8 mouse cellular contexts compared by ENCODE assay signal in genomic region chr4:116556561-116557305, GRCm38 (mm10). TPM values are rescaled to one million over a fixed set of nuclear protein-coding genes. Genes with fewer than 3 reads are reported as not detected.
DNase-seq lines count a peak whose midpoint lies in the region; ATAC-seq and TF ChIP-seq lines count a peak whose summit lies in the region.

No protein-coding gene starts in this region.

- no peak for TF ChIP-seq CTCF in bone marrow, adult 2 months (IDR thresholded peaks at IDR 0.05; ENCODE audit: control insufficient read depth, insufficient read depth, low read length)

- peak; percentile 95 for DNase-seq in 416B (ENCODE audit: low read depth)
- DNase-seq in heart, adult 9 months (ENCODE audit: low spot score in 2 of 2), result peak; percentile 93 to 94
- DNase-seq in monocyte, adult 2 months (ENCODE audit: low read depth in 1 of 2, low spot score in 2 of 2), result peak; percentile 85 to 92
- DNase-seq in spleen, postnatal 36 days (ENCODE audit: low spot score in 2 of 2), result peak; percentile 93 to 96

- H3K9ac ChIP-seq in embryonic facial prominence, embryonic 15.5 days, result peak overlapping the region; percentile 69
- peak overlapping the region; percentile 90 for H3K9ac ChIP-seq in kidney, embryonic 14.5 days (ENCODE audit: low read depth, low read length)
- peak overlapping the region; percentile 68 for H3K9ac ChIP-seq in limb, embryonic 15.5 days

- peak overlapping the region; percentile 100 for H3K4me3 ChIP-seq in bone marrow, adult 2 months (replicated peaks; ENCODE audit: control insufficient read depth, low read depth, low read length)
- H3K4me3 ChIP-seq in embryonic facial prominence, embryonic 15.5 days (replicated peaks), result peak overlapping the region; percentile 76
- H3K4me3 ChIP-seq in kidney, embryonic 14.5 days (ENCODE audit: low read length), result peak overlapping the region; percentile 90
- peak overlapping the region; percentile 76 for H3K4me3 ChIP-seq in limb, embryonic 15.5 days

- WGBS in bone marrow, adult 2 months, result 0% methylated on average over 28 of the region's 28 CpGs
- WGBS in embryonic facial prominence, embryonic 15.5 days, result under 1% methylated on average over 28 of the region's 28 CpGs
- under 1% methylated on average over 28 of the region's 28 CpGs for WGBS in kidney, embryonic 14.5 days
- WGBS in limb, embryonic 15.5 days, result under 1% methylated on average over 28 of the region's 28 CpGs

- ATAC-seq in embryonic facial prominence, embryonic 15.5 days (ENCODE audit: insufficient number of reproducible peaks, low FRiP score, low TSS enrichment, low read depth), result peak; percentile 93
- ATAC-seq in kidney, embryonic 14.5 days (ENCODE audit: low FRiP score, low TSS enrichment), result peak; percentile 95
- peak; percentile 93 for ATAC-seq in limb, embryonic 15.5 days (ENCODE audit: insufficient number of reproducible peaks, low FRiP score, low TSS enrichment, low read depth)

- peak overlapping the region; percentile 89 for H3K4me2 ChIP-seq in embryonic facial prominence, embryonic 15.5 days (replicated peaks)
- H3K4me2 ChIP-seq in kidney, embryonic 14.5 days (replicated peaks; ENCODE audit: low read depth, low read length), result peak overlapping the region; percentile 82
- H3K4me2 ChIP-seq in limb, embryonic 15.5 days, result peak overlapping the region; percentile 74

- no peaks in the 10 kb centered on the region for H3K27me3 ChIP-seq in embryonic facial prominence, embryonic 15.5 days
- H3K27me3 ChIP-seq in kidney, embryonic 14.5 days (ENCODE audit: control insufficient read depth, insufficient read depth, low read length), result no peaks in the 10 kb centered on the region
- no peaks in the 10 kb centered on the region for H3K27me3 ChIP-seq in limb, embryonic 15.5 days

- H3K27ac ChIP-seq in bone marrow, adult 2 months (ENCODE audit: control insufficient read depth, insufficient read depth, low read depth, low read length, poor library complexity), result peak overlapping the region; percentile 98
- peak overlapping the region; percentile 98 for H3K27ac ChIP-seq in embryonic facial prominence, embryonic 15.5 days (replicated peaks)
- peak overlapping the region; percentile 93 for H3K27ac ChIP-seq in kidney, embryonic 14.5 days (ENCODE audit: low read depth, low read length)
- H3K27ac ChIP-seq in limb, embryonic 15.5 days, result peak overlapping the region; percentile 96

- peak; percentile 90 for TF ChIP-seq POLR2A in bone marrow, adult 2 months (IDR thresholded peaks at IDR 0.05; ENCODE audit: borderline replicate concordance, control insufficient read depth, low read depth, low read length)

- H3K36me3 ChIP-seq in embryonic facial prominence, embryonic 15.5 days, result peaks cover 15% of the 10 kb centered on the region
- H3K36me3 ChIP-seq in kidney, embryonic 14.5 days (ENCODE audit: control insufficient read depth, insufficient read depth, low read length), result peaks cover 17% of the 10 kb centered on the region
- peaks cover 16% of the 10 kb centered on the region for H3K36me3 ChIP-seq in limb, embryonic 15.5 days

- H3K9me3 ChIP-seq in embryonic facial prominence, embryonic 15.5 days (replicated peaks), result no peaks in the 10 kb centered on the region
- H3K9me3 ChIP-seq in kidney, embryonic 14.5 days (ENCODE audit: control insufficient read depth, low read length), result no peaks in the 10 kb centered on the region
- H3K9me3 ChIP-seq in limb, embryonic 15.5 days, result no peaks in the 10 kb centered on the region

- no peaks in the 10 kb centered on the region; the same call in 1 of the 2 replicates for H3K4me1 ChIP-seq in bone marrow, adult 2 months (ENCODE audit: control insufficient read depth, insufficient read depth, low read length)
- H3K4me1 ChIP-seq in embryonic facial prominence, embryonic 15.5 days, result no peaks in the 10 kb centered on the region
- peaks cover 4% of the 10 kb centered on the region; the same call in 1 of the 2 replicates for H3K4me1 ChIP-seq in kidney, embryonic 14.5 days (ENCODE audit: control insufficient read depth, insufficient read depth, low read length)
- H3K4me1 ChIP-seq in limb, embryonic 15.5 days, result peaks cover 4% of the 10 kb centered on the region

RNA-seq across cellular contexts. Expression of gene Gpbp1l1, which starts 0.7 kb away (rescaled TPM):
- polyA plus RNA-seq in bone marrow, adult 2 months (2011; ENCODE audit: insufficient read depth, insufficient read length, low replicate concordance, missing spikeins), result 19.7 and 33.0 TPM in 2 replicates
- polyA plus RNA-seq in embryonic facial prominence, embryonic 15.5 days (2015; fragmentation: Nextera tagmentation; extraction: Ambion mirVana), result 29.7 and 31.4 TPM in 2 replicates
- 44.6 and 54.8 TPM in 2 replicates for polyA plus RNA-seq in kidney, embryonic 14.5 days (2014; fragmentation: Nextera tagmentation; extraction: Ambion mirVana)
- 26.0 and 30.2 TPM in 2 replicates for polyA plus RNA-seq in limb, embryonic 15.5 days (2015; fragmentation: Nextera tagmentation; extraction: Ambion mirVana)

RNA-seq across cellular contexts. Expression of gene Tmem69, which starts 1.0 kb away (rescaled TPM):
- polyA plus RNA-seq in bone marrow, adult 2 months (2011; ENCODE audit: insufficient read depth, insufficient read length, low replicate concordance, missing spikeins), result 49.3 and 137 TPM in 2 replicates
- polyA plus RNA-seq in embryonic facial prominence, embryonic 15.5 days (2015; fragmentation: Nextera tagmentation; extraction: Ambion mirVana), result 20.9 and 22.5 TPM in 2 replicates
- 33.5 and 34.0 TPM in 2 replicates for polyA plus RNA-seq in kidney, embryonic 14.5 days (2014; fragmentation: Nextera tagmentation; extraction: Ambion mirVana)
- 20.9 and 22.2 TPM in 2 replicates for polyA plus RNA-seq in limb, embryonic 15.5 days (2015; fragmentation: Nextera tagmentation; extraction: Ambion mirVana)

RNA-seq across cellular contexts. Expression of gene Ccdc17, which starts 39.7 kb away (rescaled TPM):
- 4.8 and 6.4 TPM in 2 replicates for polyA plus RNA-seq in bone marrow, adult 2 months (2011; ENCODE audit: insufficient read depth, insufficient read length, low replicate concordance, missing spikeins)
- 15.6 and 25.4 TPM in 2 replicates for polyA plus RNA-seq in embryonic facial prominence, embryonic 15.5 days (2015; fragmentation: Nextera tagmentation; extraction: Ambion mirVana)
- 2.2 and 4.5 TPM in 2 replicates for polyA plus RNA-seq in kidney, embryonic 14.5 days (2014; fragmentation: Nextera tagmentation; extraction: Ambion mirVana)
- 2.5 and 3.6 TPM in 2 replicates for polyA plus RNA-seq in limb, embryonic 15.5 days (2015; fragmentation: Nextera tagmentation; extraction: Ambion mirVana)

RNA-seq across cellular contexts. Expression of gene Ipp, which starts 49.4 kb away (rescaled TPM):
- polyA plus RNA-seq in bone marrow, adult 2 months (2011; ENCODE audit: insufficient read depth, insufficient read length, low replicate concordance, missing spikeins), result 4.1 and 4.3 TPM in 2 replicates
- 12.2 and 12.3 TPM in 2 replicates for polyA plus RNA-seq in embryonic facial prominence, embryonic 15.5 days (2015; fragmentation: Nextera tagmentation; extraction: Ambion mirVana)
- 5.5 and 8.5 TPM in 2 replicates for polyA plus RNA-seq in kidney, embryonic 14.5 days (2014; fragmentation: Nextera tagmentation; extraction: Ambion mirVana)
- polyA plus RNA-seq in limb, embryonic 15.5 days (2015; fragmentation: Nextera tagmentation; extraction: Ambion mirVana), result 13.1 and 13.2 TPM in 2 replicates

Comparison
In these comparisons a context has a peak if more than half of its experiments do, and no peak if none do; other contexts are left out.
1. Peak in every context shown above with its lines: DNase-seq, ATAC-seq, H3K4me3 ChIP-seq and H3K27ac ChIP-seq.